Mouse (Mus musculus) large intestine, adult 2 months (tissue): ENCODE data around the gene Efna3. TPM values are rescaled to one million over a fixed set of nuclear protein-coding genes. Genes with fewer than 3 reads are reported as not detected.

ENCODE experiments used
- DNase-seq: peaks from one replicate; pipeline ENCODE4 v3.0.0-alpha.2; 2012; ENCODE audit warnings: low read depth, low spot score
- WGBS: fragments of 180-500 bp; shearing (Covaris S2); methylation state at CpG from one replicate; pipeline ENCODE4 v1.1.7; 2018; 5-methylcytosine and 5-hydroxymethylcytosine counted together
- polyA plus RNA-seq: library from polyadenylated mRNA; depleted of rRNA; stranded (reverse); fragments of >200 nt; gene quantifications from 2 replicates; pipeline ENCODE4 v1.2.3, GENCODE M21; 2012

Efna3 gene
- polyA plus RNA-seq, 1 experiment = 7.4 TPM

GRCm38 (mm10) chr3:89318971-89319590 lies 3.7 kb downstream of the Efna3 start:
- DNase-seq = no peak
- 63% methylated on average over 21 of the region's 21 CpGs for WGBS

GRCm38 (mm10) chr3:89318316-89318715 lies 4.4 kb downstream of the Efna3 start:
- DNase-seq = no peak
- WGBS = 40% methylated on average over 8 of the region's 8 CpGs

- no peak for DNase-seq
- 78% methylated on average over 6 of the region's 6 CpGs for WGBS
Observed at GRCm38 (mm10) chr3:89317246-89317645, 5.5 kb downstream of the Efna3 start.

GRCm38 (mm10) chr3:89316833-89317232 lies 5.9 kb downstream of the Efna3 start:
- 2% methylated on average over 4 of the region's 4 CpGs for WGBS
- peak; percentile 77 for DNase-seq

- WGBS = 16% methylated on average over 40 of the region's 40 CpGs
- no peak for DNase-seq
Observed at GRCm38 (mm10) chr3:89315930-89316831, 6.6 kb downstream of the Efna3 start.

- WGBS = 13% methylated on average over 26 of the region's 26 CpGs
- no peak for DNase-seq
Observed at GRCm38 (mm10) chr3:89315195-89315929, 7.4 kb downstream of the Efna3 start.

- WGBS = 64% methylated on average over 2 of the region's 2 CpGs
- DNase-seq = no peak
Observed at GRCm38 (mm10) chr3:89314791-89315190, 8.0 kb downstream of the Efna3 start.

GRCm38 (mm10) chr3:89314340-89314739 lies 8.4 kb downstream of the Efna3 start:
- WGBS = 78% methylated on average over 5 of the region's 5 CpGs
- DNase-seq = no peak

GRCm38 (mm10) chr3:89308089-89308488 lies 14.7 kb downstream of the Efna3 start:
- 3% methylated on average over 9 of the region's 9 CpGs for WGBS
- DNase-seq = no peak

- 33% methylated on average over 8 of the region's 8 CpGs for WGBS
- peak; percentile 89 for DNase-seq
Observed at GRCm38 (mm10) chr3:89305551-89306325, 17.0 kb downstream of the Efna3 start.

- no peak for DNase-seq
- WGBS = 23% methylated on average over 4 of the region's 4 CpGs
Observed at GRCm38 (mm10) chr3:89305105-89305504, 17.7 kb downstream of the Efna3 start.

GRCm38 (mm10) chr3:89304440-89304839 lies 18.3 kb downstream of the Efna3 start:
- WGBS = 26% methylated on average over 6 of the region's 6 CpGs
- DNase-seq = no peak

- DNase-seq = no peak
- 52% methylated on average over 2 of the region's 2 CpGs for WGBS
Observed at GRCm38 (mm10) chr3:89300514-89300913, 22.3 kb downstream of the Efna3 start.

- 15% methylated on average over 1 of the region's 1 CpGs for WGBS
- DNase-seq = no peak
Observed at GRCm38 (mm10) chr3:89300071-89300470, 22.7 kb downstream of the Efna3 start.

- WGBS = under 1% methylated on average over 14 of the region's 14 CpGs
- DNase-seq = no peak
Observed at GRCm38 (mm10) chr3:89299499-89299898, 23.3 kb downstream of the Efna3 start.

- WGBS = 80% methylated on average over 6 of the region's 6 CpGs
- DNase-seq = no peak
Observed at GRCm38 (mm10) chr3:89298908-89299307, 23.9 kb downstream of the Efna3 start.

GRCm38 (mm10) chr3:89296761-89297396 lies 25.9 kb downstream of the Efna3 start:
- DNase-seq = no peak
- WGBS = 46% methylated on average over 11 of the region's 11 CpGs

- DNase-seq = no peak
- 63% methylated on average over 8 of the region's 8 CpGs for WGBS
Observed at GRCm38 (mm10) chr3:89295685-89296230, 27.0 kb downstream of the Efna3 start.

- no peak for DNase-seq
- 32% methylated on average over 5 of the region's 5 CpGs for WGBS
Observed at GRCm38 (mm10) chr3:89294195-89294594, 28.6 kb downstream of the Efna3 start.
